Mouse (Mus musculus): ENCODE data around the gene Ksr2. TPM values are rescaled to one million over a fixed set of nuclear protein-coding genes. Genes with fewer than 3 reads are reported as not detected.

Ksr2 gene
- total and polyA plus RNA-seq, 3 experiments: 0.36 to 1.3 (median 1.2) TPM

DNA sequence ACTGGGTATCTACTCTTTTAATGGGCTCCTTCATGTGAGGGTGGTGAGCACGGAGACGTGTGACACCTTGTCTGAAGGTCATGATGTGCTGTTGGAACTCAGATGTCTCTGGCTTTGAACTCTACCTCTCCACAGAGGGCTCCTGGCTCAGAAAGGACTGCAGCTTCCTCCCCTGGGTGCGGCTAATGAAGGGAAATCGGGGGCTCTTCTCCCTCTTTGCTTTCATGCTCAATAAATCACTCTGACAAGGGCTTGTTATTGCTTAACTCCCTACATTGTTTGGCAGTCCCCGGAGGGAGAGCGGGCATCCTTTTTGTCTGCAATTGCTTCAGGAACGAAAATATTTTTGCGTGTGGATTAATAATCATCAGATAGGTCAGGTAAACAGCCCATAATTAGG lies 127.9 kb downstream of the Ksr2 start:
- in situ Hi-C loops (cut with MboI; ENCODE audit: low pct_ligation_motif_present, low pct_unique_long_range_greater_than_20kb, low sequenced_read_pairs): no loop called here
- Histone ChIP-seq H3K9me3 (replicated peaks; ENCODE audit: low read length) (no peaks in the 10 kb centered on the region), H3K4me3 (replicated peaks in 1 of 3; ENCODE audit: low read depth in 2 of 3, low read length in 2 of 3, poor library complexity in 1 of 3) (no peak overlapping the region), H3K79me2 (replicated peaks; ENCODE audit: control insufficient read depth, extremely low read depth, insufficient read depth, poor library complexity, severe bottlenecking) (no peaks in the 10 kb centered on the region), H3K27me3 (replicated peaks) (no peaks in the 10 kb centered on the region), H3K9ac (ENCODE audit: insufficient read depth, low read depth) (no peak overlapping the region), H3K4me2 (ENCODE audit: insufficient read depth, low read depth, poor library complexity, severe bottlenecking) (no peak overlapping the region), H3K4me1 (ENCODE audit: control insufficient read depth in 1 of 2, insufficient read depth in 2 of 2) (no peaks in the 10 kb centered on the region), H3K27ac (ENCODE audit: insufficient read depth, low read depth) (no peak overlapping the region), H3K36me3 (replicated peaks in 1 of 2; ENCODE audit: control insufficient read depth in 1 of 2, insufficient read depth in 1 of 2, low read length in 1 of 2) (peaks cover 2 to 3% of the 10 kb centered on the region in 2 experiments)
- no peak for TF ChIP-seq E2F4 (IDR thresholded peaks at IDR 0.05; ENCODE audit: insufficient replicate concordance, low read depth, low read length)
- no peak for TF ChIP-seq TCF12 (IDR thresholded peaks at IDR 0.05; ENCODE audit: low read depth, low read length)
- TF ChIP-seq ELF1 (IDR thresholded peaks at IDR 0.05; ENCODE audit: low read depth, low read length): no peak
- TF ChIP-seq MAFK (IDR thresholded peaks at IDR 0.05; ENCODE audit: insufficient replicate concordance, low read length): no peak
- TF ChIP-seq SMC3 (IDR thresholded peaks at IDR 0.05; ENCODE audit: low read depth, low read length): no peak
- no peak for TF ChIP-seq RCOR1 (conservative IDR thresholded peaks at IDR 0.05; ENCODE audit: low read depth, low read length)
- no peak for TF ChIP-seq NELFE (IDR thresholded peaks at IDR 0.05; ENCODE audit: low read depth, low read length)
- no peak for TF ChIP-seq IRF4 (IDR thresholded peaks at IDR 0.05; ENCODE audit: low read depth, low read length)
- TF ChIP-seq ZMIZ1 (IDR thresholded peaks at IDR 0.05; ENCODE audit: low read depth, low read length): no peak
- no peak for TF ChIP-seq USF1 (IDR thresholded peaks at IDR 0.05; ENCODE audit: low read depth, low read length)
- no peak for TF ChIP-seq POLR2A (IDR thresholded peaks at IDR 0.05; ENCODE audit: low read depth, low read length)
- TF ChIP-seq ZKSCAN1 (IDR thresholded peaks at IDR 0.05; ENCODE audit: borderline replicate concordance, low read depth, low read length): no peak
- TF ChIP-seq MAX (IDR thresholded peaks at IDR 0.05; ENCODE audit: low read length): no peak
- no peak for TF ChIP-seq TBP (conservative IDR thresholded peaks at IDR 0.05; ENCODE audit: low read depth, low read length)
- TF ChIP-seq ETS1 (conservative IDR thresholded peaks at IDR 0.05; ENCODE audit: low read depth, low read length): no peak
- dilution Hi-C loops (cut with MboI; ENCODE audit: extremely low pct_ligation_motif_present, extremely low pct_unique_long_range_greater_than_20kb, low sequenced_read_pairs): no loop called here
- DNase-seq (ENCODE audit: extremely low read depth): no peak

- no peaks in the 10 kb centered on the region for H3K9me3 ChIP-seq (replicated peaks; ENCODE audit: low read length)
- in situ Hi-C loops (cut with MboI; ENCODE audit: low pct_ligation_motif_present, low pct_unique_long_range_greater_than_20kb, low sequenced_read_pairs): no loop called here
Observed at GRCm38 (mm10) chr5:117546694-117547268, 133.0 kb downstream of the Ksr2 start.

More at GRCm38 (mm10) chr5:117546694-117547268, 133.0 kb downstream of the Ksr2 start:
- Histone ChIP-seq H3K4me2 (ENCODE audit: insufficient read depth, low read depth, poor library complexity, severe bottlenecking) (no peak overlapping the region), H3K27me3 (replicated peaks) (no peaks in the 10 kb centered on the region), H3K79me2 (replicated peaks; ENCODE audit: control insufficient read depth, extremely low read depth, insufficient read depth, poor library complexity, severe bottlenecking) (no peaks in the 10 kb centered on the region), H3K27ac (ENCODE audit: insufficient read depth, low read depth) (no peak overlapping the region), H3K9ac (ENCODE audit: insufficient read depth, low read depth) (no peak overlapping the region), H3K4me1 (ENCODE audit: control insufficient read depth in 1 of 2, insufficient read depth in 2 of 2) (peaks cover 0 to 3% of the 10 kb centered on the region in 2 experiments; a peak in 1 of 4 replicates), H3K4me3 (replicated peaks in 1 of 3; ENCODE audit: low read depth in 2 of 3, low read length in 2 of 3, poor library complexity in 1 of 3) (no peak overlapping the region), H3K36me3 (replicated peaks in 1 of 2; ENCODE audit: control insufficient read depth in 1 of 2, insufficient read depth in 1 of 2, low read length in 1 of 2) (peaks cover 3 to 5% of the 10 kb centered on the region in 2 experiments)
- TF ChIP-seq MYC (IDR thresholded peaks at IDR 0.05; ENCODE audit: low read depth, low read length) (no peak), POLR2A (IDR thresholded peaks at IDR 0.05; ENCODE audit: low read depth, low read length) (no peak), JUN (IDR thresholded peaks at IDR 0.05; ENCODE audit: insufficient read depth, low read depth, low read length) (no peak), BHLHE40 (IDR thresholded peaks at IDR 0.05; ENCODE audit: low read depth, low read length) (no peak), ZKSCAN1 (IDR thresholded peaks at IDR 0.05; ENCODE audit: borderline replicate concordance, low read depth, low read length) (no peak), RAD21 (IDR thresholded peaks at IDR 0.05; ENCODE audit: low read depth, low read length) (no peak), E2F4 (IDR thresholded peaks at IDR 0.05; ENCODE audit: insufficient replicate concordance, low read depth, low read length) (no peak), USF2 (conservative IDR thresholded peaks at IDR 0.05; ENCODE audit: low read depth, low read length) (no peak), JUND (conservative IDR thresholded peaks at IDR 0.05; ENCODE audit: low read depth, low read length) (no peak), USF1 (IDR thresholded peaks at IDR 0.05; ENCODE audit: low read depth, low read length) (no peak), GABPA (IDR thresholded peaks at IDR 0.05; ENCODE audit: insufficient replicate concordance, low read depth, low read length) (no peak)
- DNase-seq (ENCODE audit: extremely low read depth): no peak
- dilution Hi-C loops (cut with MboI; ENCODE audit: extremely low pct_ligation_motif_present, extremely low pct_unique_long_range_greater_than_20kb, low sequenced_read_pairs): no loop called here
